Mouse (Mus musculus): ENCODE measurements around the gene Hadh. TPM values are rescaled to one million over a fixed set of nuclear protein-coding genes. Genes with fewer than 3 reads are reported as not detected.

Hadh gene
- polyA plus RNA-seq, 1 experiment from 2014 or later = 134 TPM

GRCm38 (mm10) chr3:131196050-131196449, 75.9 kb downstream of the Hadh start:
- H3K36me3 ChIP-seq (ENCODE audit: control insufficient read depth, insufficient read depth, low read length) = no peaks in the 10 kb centered on the region
- no peaks in the 10 kb centered on the region for H3K27me3 ChIP-seq (ENCODE audit: control insufficient read depth, insufficient read depth, low read length)
- no peak overlapping the region for H3K27ac ChIP-seq (ENCODE audit: low read length)
- no peak overlapping the region for H3K4me3 ChIP-seq (replicated peaks; ENCODE audit: low read length)
- 84% methylated on average over 10 of the region's 10 CpGs for WGBS
- no peak overlapping the region for H3K9ac ChIP-seq (ENCODE audit: low read length)
- H3K4me2 ChIP-seq (ENCODE audit: low read depth, low read length) = no peak overlapping the region
- no peak for ATAC-seq (ENCODE audit: insufficient read depth, low FRiP score)
- no peaks in the 10 kb centered on the region for H3K9me3 ChIP-seq (replicated peaks; ENCODE audit: control insufficient read depth, low read length)
- no peaks in the 10 kb centered on the region for H3K4me1 ChIP-seq (ENCODE audit: control insufficient read depth, insufficient read depth, low read length)

GRCm38 (mm10) chr3:131191454-131191853, 80.4 kb downstream of the Hadh start:
- no peaks in the 10 kb centered on the region for H3K9me3 ChIP-seq (replicated peaks; ENCODE audit: control insufficient read depth, low read length)
- no peak overlapping the region for H3K4me2 ChIP-seq (ENCODE audit: low read depth, low read length)
- WGBS = 85% methylated on average over 7 of the region's 7 CpGs
- no peak for ATAC-seq (ENCODE audit: insufficient read depth, low FRiP score)
- no peak overlapping the region for H3K27ac ChIP-seq (ENCODE audit: low read length)
- H3K27me3 ChIP-seq (ENCODE audit: control insufficient read depth, insufficient read depth, low read length) = no peaks in the 10 kb centered on the region
- no peak overlapping the region for H3K9ac ChIP-seq (ENCODE audit: low read length)
- no peaks in the 10 kb centered on the region for H3K4me1 ChIP-seq (ENCODE audit: control insufficient read depth, insufficient read depth, low read length)
- no peak overlapping the region for H3K4me3 ChIP-seq (replicated peaks; ENCODE audit: low read length)
- no peaks in the 10 kb centered on the region for H3K36me3 ChIP-seq (ENCODE audit: control insufficient read depth, insufficient read depth, low read length)

- ATAC-seq (ENCODE audit: insufficient read depth, low FRiP score) = no peak
- Histone ChIP-seq H3K27me3 (ENCODE audit: control insufficient read depth, insufficient read depth, low read length) (no peaks in the 10 kb centered on the region), H3K9me3 (replicated peaks; ENCODE audit: control insufficient read depth, low read length) (no peaks in the 10 kb centered on the region), H3K4me3 (replicated peaks; ENCODE audit: low read length) (no peak overlapping the region), H3K36me3 (ENCODE audit: control insufficient read depth, insufficient read depth, low read length) (no peaks in the 10 kb centered on the region), H3K4me1 (ENCODE audit: control insufficient read depth, insufficient read depth, low read length) (no peaks in the 10 kb centered on the region), H3K27ac (ENCODE audit: low read length) (no peak overlapping the region), H3K4me2 (ENCODE audit: low read depth, low read length) (no peak overlapping the region), H3K9ac (ENCODE audit: low read length) (no peak overlapping the region)
- 75% methylated on average over 19 of the region's 19 CpGs for WGBS
Observed at GRCm38 (mm10) chr3:131190671-131191367, 81.1 kb downstream of the Hadh start.

GRCm38 (mm10) chr3:131190239-131190638, 81.7 kb downstream of the Hadh start:
- H3K4me2 ChIP-seq (ENCODE audit: low read depth, low read length) = 0 out of 2 replicates have a peak overlapping the region, but pooled peaks have one; percentile 1
- H3K27ac ChIP-seq (ENCODE audit: low read length) = no peak overlapping the region
- no peak for ATAC-seq (ENCODE audit: insufficient read depth, low FRiP score)
- no peak overlapping the region for H3K4me3 ChIP-seq (replicated peaks; ENCODE audit: low read length)
- H3K27me3 ChIP-seq (ENCODE audit: control insufficient read depth, insufficient read depth, low read length) = no peaks in the 10 kb centered on the region
- 13% methylated on average over 11 of the region's 11 CpGs for WGBS
- H3K9ac ChIP-seq (ENCODE audit: low read length) = no peak overlapping the region
- H3K4me1 ChIP-seq (ENCODE audit: control insufficient read depth, insufficient read depth, low read length) = no peaks in the 10 kb centered on the region
- H3K36me3 ChIP-seq (ENCODE audit: control insufficient read depth, insufficient read depth, low read length) = no peaks in the 10 kb centered on the region
- H3K9me3 ChIP-seq (replicated peaks; ENCODE audit: control insufficient read depth, low read length) = no peaks in the 10 kb centered on the region

- Histone ChIP-seq H3K27me3 (ENCODE audit: control insufficient read depth, insufficient read depth, low read length) (no peaks in the 10 kb centered on the region), H3K27ac (ENCODE audit: low read length) (no peak overlapping the region)
Observed at GRCm38 (mm10) chr3:131186193-131186592, 85.7 kb downstream of the Hadh start.

More at GRCm38 (mm10) chr3:131186193-131186592, 85.7 kb downstream of the Hadh start:
- H3K4me1 ChIP-seq (ENCODE audit: control insufficient read depth, insufficient read depth, low read length) = no peaks in the 10 kb centered on the region
- no peaks in the 10 kb centered on the region for H3K9me3 ChIP-seq (replicated peaks; ENCODE audit: control insufficient read depth, low read length)
- H3K9ac ChIP-seq (ENCODE audit: low read length) = no peak overlapping the region
- no peaks in the 10 kb centered on the region for H3K36me3 ChIP-seq (ENCODE audit: control insufficient read depth, insufficient read depth, low read length)
- WGBS = 71% methylated on average over 5 of the region's 5 CpGs
- no peak for ATAC-seq (ENCODE audit: insufficient read depth, low FRiP score)
- no peak overlapping the region for H3K4me3 ChIP-seq (replicated peaks; ENCODE audit: low read length)
- no peak overlapping the region for H3K4me2 ChIP-seq (ENCODE audit: low read depth, low read length)

Other genes starting within 250 kb of the Hadh start
- 0.98 and 1.2 TPM in 2 replicates for gene Lef1, start 161.6 kb downstream of the Hadh start, polyA plus RNA-seq (2015; fragmentation: Nextera tagmentation; extraction: Ambion mirVana)
- 2.0 TPM in 2 replicates for gene Cyp2u1, start 31.1 kb upstream of the Hadh start, polyA plus RNA-seq (2015; fragmentation: Nextera tagmentation; extraction: Ambion mirVana)
- gene Sgms2, start 219.3 kb upstream of the Hadh start, polyA plus RNA-seq (2015; fragmentation: Nextera tagmentation; extraction: Ambion mirVana) = 11.0 and 12.1 TPM in 2 replicates

Measured in stomach, embryonic 16.5 days (tissue).